Mouse (Mus musculus): ENCODE data around the gene 4833423E24Rik. TPM values are rescaled to one million over a fixed set of nuclear protein-coding genes. Genes with fewer than 3 reads are reported as not detected.

4833423E24Rik gene
- not detected for polyA plus RNA-seq (2017; shearing (Covaris generic))

GRCm38 (mm10) chr2:85518879-85519278, at the start of gene 4833423E24Rik:
TSS of gene 4833423E24Rik (minus strand) at chr2:85519024.

GRCm38 (mm10) chr2:85443539-85443938, 75.3 kb downstream of the 4833423E24Rik start, which contains the start of gene Olfr995:
TSS of gene Olfr995 (minus strand) at chr2:85443639.

GRCm38 (mm10) chr2:85436351-85436750, 82.5 kb downstream of the 4833423E24Rik start, which contains the start of gene Olfr994:
TSS of gene Olfr994 (minus strand) at chr2:85436451.

Other genes starting within 250 kb of the 4833423E24Rik start
- not detected for gene Olfr987, start 179.7 kb downstream of the 4833423E24Rik start, polyA plus RNA-seq (2017; shearing (Covaris generic))
- not detected for gene Olfr988, start 155.8 kb downstream of the 4833423E24Rik start, polyA plus RNA-seq (2017; shearing (Covaris generic))
- gene Olfr992, start 109.6 kb downstream of the 4833423E24Rik start, polyA plus RNA-seq (2017; shearing (Covaris generic)): not detected
- gene Olfr993, start 104.1 kb downstream of the 4833423E24Rik start, polyA plus RNA-seq (2017; shearing (Covaris generic)): not detected
- gene Olfr994, start 82.6 kb downstream of the 4833423E24Rik start, polyA plus RNA-seq (2017; shearing (Covaris generic)): not detected
- 0.29 TPM for gene Olfr995, start 75.4 kb downstream of the 4833423E24Rik start, polyA plus RNA-seq (2017; shearing (Covaris generic))
- gene Olfr996, start 60.2 kb upstream of the 4833423E24Rik start, polyA plus RNA-seq (2017; shearing (Covaris generic)): not detected
- not detected for gene Olfr998, start 69.9 kb upstream of the 4833423E24Rik start, polyA plus RNA-seq (2017; shearing (Covaris generic))
- gene Olfr1000, start 92.9 kb upstream of the 4833423E24Rik start, polyA plus RNA-seq (2017; shearing (Covaris generic)): 0.27 TPM
- gene Olfr1002, start 131.7 kb upstream of the 4833423E24Rik start, polyA plus RNA-seq (2017; shearing (Covaris generic)): not detected
- gene Olfr154, start 145.4 kb upstream of the 4833423E24Rik start, polyA plus RNA-seq (2017; shearing (Covaris generic)): not detected
- not detected for gene Olfr1006, start 159.7 kb upstream of the 4833423E24Rik start, polyA plus RNA-seq (2017; shearing (Covaris generic))
- gene Olfr1008, start 170.4 kb upstream of the 4833423E24Rik start, polyA plus RNA-seq (2017; shearing (Covaris generic)): not detected
- not detected for gene Olfr1009, start 196.4 kb upstream of the 4833423E24Rik start, polyA plus RNA-seq (2017; shearing (Covaris generic))
- gene Olfr1012, start 243.7 kb upstream of the 4833423E24Rik start, polyA plus RNA-seq (2017; shearing (Covaris generic)): not detected
- gene Olfr1013, start 248.1 kb upstream of the 4833423E24Rik start, polyA plus RNA-seq (2017; shearing (Covaris generic)): 0.11 TPM